Mouse (Mus musculus) gastrocnemius, adult 2 months (tissue): Measurements from ENCODE around the gene Chmp4b. TPM values are rescaled to one million over a fixed set of nuclear protein-coding genes. Genes with fewer than 3 reads are reported as not detected.
A peak's percentile ranks its signal among the peaks of the same experiment; 100 is the strongest.

ENCODE experiments used
- DNase-seq: peaks from one replicate; pipeline ENCODE4 v3.0.0; 2022
- H3K27ac ChIP-seq: fragments of 200-600 bp; 2 replicates; pipeline ENCODE4 v1.8.1; 2022; ENCODE audit warnings: mild to moderate bottlenecking
- H3K4me3 ChIP-seq: fragments of 200-600 bp; 2 replicates; pipeline ENCODE4 v1.8.1; 2022; ENCODE audit warnings: mild to moderate bottlenecking, moderate library complexity
- CTCF ChIP-seq: fragments of 200-600 bp; IDR thresholded peaks from 2 replicates; pipeline ENCODE4 v1.8.1; 2022; ENCODE audit warnings: antibody characterized with exemption, mild to moderate bottlenecking, moderate library complexity
- intact Hi-C: fragments of 180-260 bp; cut with DNase I; formaldehyde crosslinking; loops from one replicate; pipeline ENCODE4 v1.15.1; 2025
- long read RNA-seq, 2 experiments: library from polyadenylated mRNA; stranded (forward); transcript quantifications; one replicate each; pipeline ENCODE4 v2.0.0; 2021
- total RNA-seq, 2 experiments: library from RNA; stranded (reverse); gene quantifications; 2 replicates each; pipeline ENCODE4 v1.2.3; 2021

The Chmp4b gene
- total RNA-seq, result 100 to 1,000 TPM; 111 to 119 TPM
- long read RNA-seq, experiment 1, partial matches to known transcripts, result 0 of 8 reads
- long read RNA-seq, experiment 1, other reads (novel, unspliced or antisense), result 8 of 8 reads
- long read RNA-seq, experiment 2, partial matches to known transcripts, result 1 of 7 reads
- long read RNA-seq, experiment 2, other reads (novel, unspliced or antisense), result 4 of 7 reads

DNA sequence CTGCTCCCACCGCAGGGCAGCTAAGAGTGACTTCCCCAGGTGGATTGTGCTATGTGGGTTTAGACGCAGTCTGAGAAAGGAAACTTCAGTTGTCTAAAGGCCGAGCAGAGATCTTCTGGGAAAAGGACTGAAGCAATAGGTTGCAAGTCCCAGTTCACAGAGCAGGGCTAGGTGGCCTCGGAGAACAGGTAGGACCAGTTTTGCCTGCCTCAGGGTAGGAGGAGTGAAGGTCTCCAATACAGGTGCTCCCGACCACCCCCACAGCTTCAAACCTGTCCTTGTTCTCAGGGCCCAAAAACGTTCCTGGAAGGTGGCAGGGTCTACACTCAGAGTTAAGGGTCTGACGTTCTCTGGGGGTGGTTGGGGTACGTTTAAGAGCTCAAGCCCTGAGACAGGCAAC lies at the start of gene Chmp4b:
Gene Chmp4b, plus strand, starts transcription at position 343 of the 400 bp plus-strand sequence.
- DNase-seq, result no peak
- intact Hi-C loops, result no loop called here
- no peak for TF ChIP-seq CTCF
- Histone ChIP-seq H3K4me3 (no peak within 1 kb of the TSS), H3K27ac (no peak within 1 kb of the TSS)

DNA sequence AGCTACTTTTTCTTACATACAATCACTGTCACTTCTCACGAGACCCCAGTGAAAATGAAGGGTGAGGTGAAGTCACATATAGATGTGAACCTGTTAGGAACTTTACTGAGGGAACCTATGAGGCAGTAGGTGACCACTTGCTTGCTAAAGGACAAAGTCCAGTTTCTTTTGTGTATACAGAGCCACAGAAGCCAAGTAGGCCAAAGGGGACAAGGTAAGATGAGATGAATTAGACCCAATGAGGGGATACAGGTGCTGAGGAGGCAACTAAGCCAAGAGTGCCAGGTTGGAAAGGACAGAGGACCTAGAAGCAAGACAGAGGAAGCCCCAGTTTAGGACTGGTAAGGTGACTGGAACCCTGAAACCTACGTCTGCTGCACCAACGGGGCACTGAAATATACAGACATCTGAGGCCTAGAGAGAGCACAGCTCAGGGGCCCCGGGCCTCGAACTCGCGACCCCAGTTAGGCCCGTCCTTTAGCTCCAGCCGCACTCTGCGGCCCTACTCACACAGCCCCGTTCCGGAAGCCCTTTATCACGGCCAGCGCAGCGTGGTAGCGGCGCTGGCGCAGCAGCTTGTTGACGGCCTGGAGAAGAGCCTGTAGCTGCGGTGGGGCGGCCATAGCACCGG lies 48.4 kb upstream of the Chmp4b start:
- no peak for DNase-seq
- intact Hi-C loops, result no loop called here
- Histone ChIP-seq H3K4me3 (peak overlapping the region; percentile 95), H3K27ac (peak overlapping the region; percentile 98)
- TF ChIP-seq CTCF, result no peak

DNA sequence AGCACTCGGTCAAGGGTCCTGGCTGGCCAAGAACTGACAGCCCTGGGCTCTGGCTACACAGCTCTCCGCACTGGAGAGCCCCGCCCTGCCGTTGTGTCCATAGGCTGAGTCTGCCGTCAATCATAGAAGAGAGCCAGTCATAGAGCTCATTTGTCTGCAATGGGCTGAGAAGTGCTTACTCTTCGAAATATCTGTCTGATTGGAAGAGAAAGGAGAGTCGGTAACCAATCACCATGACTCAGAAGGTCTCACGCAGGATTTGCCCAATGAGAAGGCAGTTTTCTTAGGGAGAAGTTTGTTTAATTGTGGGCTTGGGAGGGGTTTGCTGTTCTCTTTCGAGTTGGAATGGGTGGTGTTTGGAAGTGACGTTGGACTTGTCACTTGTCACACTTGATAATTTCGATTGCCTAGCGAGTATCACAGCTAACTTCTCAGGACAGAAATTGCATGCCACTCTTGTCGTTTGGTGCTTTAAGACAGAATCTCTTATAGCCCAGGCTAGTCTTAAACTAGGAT lies 47.8 kb upstream of the Chmp4b start, which contains the start of gene Pxmp4:
Gene Pxmp4, minus strand, starts transcription at position 71 of the 516 bp plus-strand sequence.
- H3K27ac ChIP-seq, result peak within 1 kb of the TSS; percentile 98
- peak within 1 kb of the TSS; percentile 95 for H3K4me3 ChIP-seq
- no peak for TF ChIP-seq CTCF
- intact Hi-C loops, result no loop called here
- DNase-seq, result peak; percentile 98

- Histone ChIP-seq H3K27ac (peak overlapping the region; percentile 98), H3K4me3 (peak overlapping the region; percentile 95)
- no peak for DNase-seq
- no peak for TF ChIP-seq CTCF
- intact Hi-C loops, result no loop called here
Measured at GRCm38 (mm10) chr2:154604156-154604555, 47.3 kb upstream of the Chmp4b start.

- H3K4me3 ChIP-seq, result no peak overlapping the region
- intact Hi-C loops, result no loop called here
- TF ChIP-seq CTCF, result no peak
- no peak for DNase-seq
- no peak overlapping the region for H3K27ac ChIP-seq
Measured at GRCm38 (mm10) chr2:154606965-154607364, 44.5 kb upstream of the Chmp4b start.

DNA sequence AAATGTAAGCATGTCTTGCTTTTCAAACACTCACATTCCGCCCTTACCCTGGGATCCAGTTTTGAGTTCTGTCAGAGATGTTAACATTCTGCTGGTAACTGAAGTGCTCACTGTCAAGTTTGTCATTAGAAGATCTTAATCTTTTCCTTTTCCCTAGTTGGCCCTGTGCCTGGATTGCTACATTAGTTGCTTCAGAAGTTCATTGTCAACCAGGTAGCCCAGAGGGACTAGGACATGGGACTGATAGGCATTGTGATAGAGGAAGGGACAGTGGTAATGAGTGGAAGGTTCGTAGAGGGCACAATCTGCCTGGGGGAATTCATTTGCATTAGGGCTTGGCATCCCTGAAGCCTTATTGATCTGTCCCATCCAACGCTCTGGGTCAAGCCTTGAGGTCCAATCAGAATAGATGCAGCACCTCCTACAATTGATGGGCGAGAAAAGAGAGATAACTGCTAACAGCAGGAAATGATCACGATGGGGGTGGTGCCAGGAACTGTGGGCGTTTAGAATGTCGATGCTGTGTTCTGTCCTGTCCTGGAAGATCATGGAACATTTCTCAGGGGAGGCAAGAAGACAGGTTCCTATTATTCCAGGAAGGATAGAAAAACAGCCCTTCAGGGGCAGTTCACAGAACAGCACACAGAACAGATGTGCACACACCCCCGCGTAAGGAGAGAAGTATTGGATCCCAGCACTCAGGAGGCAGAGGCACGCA lies 42.3 kb upstream of the Chmp4b start:
- TF ChIP-seq CTCF, result no peak
- intact Hi-C loops, result no loop called here
- Histone ChIP-seq H3K27ac (no peak overlapping the region), H3K4me3 (no peak overlapping the region)
- no peak for DNase-seq

DNA sequence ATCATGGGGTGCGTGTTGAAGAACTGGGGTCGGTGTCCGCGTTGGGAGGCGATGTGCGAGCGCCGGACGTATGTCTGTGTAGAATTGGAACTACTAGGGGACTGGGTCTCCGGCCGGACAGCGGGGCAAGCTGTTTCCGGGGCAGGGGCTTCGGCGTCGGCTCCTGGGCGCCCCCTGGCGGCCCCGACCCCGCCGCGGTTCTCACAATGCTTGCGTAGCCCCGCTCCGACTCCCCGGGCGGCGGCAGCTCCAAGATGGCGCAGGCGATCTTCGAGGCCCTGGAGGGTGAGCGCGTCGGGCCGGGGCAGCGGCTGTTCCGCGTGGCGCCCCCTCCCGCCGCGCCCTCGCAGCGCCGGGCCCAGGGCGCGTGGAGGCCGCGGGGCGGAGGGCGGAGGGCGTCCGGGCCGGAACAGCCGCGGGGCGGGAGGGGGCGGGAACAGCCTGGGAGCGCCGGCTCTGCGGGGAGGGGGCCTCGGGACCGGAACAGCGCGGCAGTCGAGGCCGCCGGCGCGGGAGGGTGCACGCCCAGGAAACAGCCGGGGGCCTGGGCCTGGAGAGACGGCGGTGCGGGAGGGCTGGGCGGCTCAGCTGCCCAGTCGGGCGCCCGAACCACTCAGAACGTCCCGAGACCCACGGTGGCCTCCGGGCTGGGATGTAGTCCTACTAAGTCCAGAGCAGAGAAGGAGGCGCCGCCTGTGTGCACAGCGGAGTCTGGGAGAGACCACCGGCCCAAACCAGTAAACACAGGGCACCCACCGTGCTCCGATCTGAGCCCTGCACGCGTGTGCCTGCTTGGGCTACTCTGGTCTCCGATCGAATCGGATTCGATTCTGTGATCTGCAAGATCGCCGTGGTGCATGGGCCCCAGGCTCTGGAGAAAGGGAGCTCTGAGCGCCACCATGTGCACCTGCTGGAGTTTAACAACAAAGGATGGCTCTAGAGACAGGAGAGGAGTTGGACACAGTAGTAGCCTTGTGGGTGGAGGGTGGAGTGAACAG lies 38.1 kb upstream of the Chmp4b start, which contains the start of the genes Zfp341 and 4930519P11Rik:
Gene Zfp341, plus strand, starts transcription at position 180 of the 998 bp plus-strand sequence.
Gene 4930519P11Rik, minus strand, starts transcription at position 320 of the 998 bp plus-strand sequence.
- intact Hi-C loops, result loop anchor here (2.0 to 5.0 kb wide), 3 partner anchors 21 to 201 kb away; partner anchors contain the start of gene Actl10
- TF ChIP-seq CTCF, result peak; percentile 97
- peak within 1 kb of the TSS; percentile 92 for H3K4me3 ChIP-seq
- peak; percentile 95 for DNase-seq
- peak within 1 kb of the TSS; percentile 97 for H3K27ac ChIP-seq

DNA sequence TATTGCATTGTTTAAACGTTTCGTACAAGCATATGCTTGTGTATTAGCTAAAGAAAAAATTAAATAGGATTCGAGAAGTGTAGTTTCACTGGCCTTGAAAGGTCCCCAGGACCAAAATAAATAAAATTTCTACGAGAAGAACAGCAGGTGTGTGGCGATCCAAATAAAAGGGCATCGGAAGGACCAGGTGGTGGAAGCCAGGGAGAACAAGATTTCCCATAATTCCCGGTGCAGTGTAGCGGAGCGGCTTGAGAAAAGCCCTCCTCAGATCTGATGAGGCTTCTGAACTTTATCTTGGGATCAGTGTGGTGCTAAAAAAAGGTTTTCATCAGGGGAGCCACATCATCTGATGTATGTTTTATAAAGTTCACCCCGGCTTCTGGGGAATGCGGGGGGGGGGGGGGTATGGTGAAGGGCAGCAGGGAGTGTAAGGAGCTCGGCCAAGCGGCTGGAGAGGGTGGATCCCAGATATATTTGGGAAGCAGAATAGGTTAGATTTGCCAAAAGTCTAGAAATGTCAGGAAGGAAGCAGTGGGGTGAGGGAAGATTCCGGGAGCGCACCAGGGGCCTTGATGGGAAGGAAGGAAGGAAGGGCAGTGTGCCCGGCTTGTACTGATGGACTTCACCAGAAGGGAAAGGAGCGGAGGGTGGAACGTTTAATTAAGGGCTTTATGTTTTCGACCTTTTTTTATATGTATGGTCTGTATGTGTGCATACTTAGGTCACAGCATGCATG lies 36.5 kb upstream of the Chmp4b start:
- DNase-seq, result no peak
- TF ChIP-seq CTCF, result no peak
- peak overlapping the region; percentile 61 for H3K4me3 ChIP-seq
- intact Hi-C loops, result loop anchor here (5.0 kb wide), 2 partner anchors 63 to 203 kb away; partner anchors contain the start of gene Actl10
- peak overlapping the region; percentile 97 for H3K27ac ChIP-seq

DNA sequence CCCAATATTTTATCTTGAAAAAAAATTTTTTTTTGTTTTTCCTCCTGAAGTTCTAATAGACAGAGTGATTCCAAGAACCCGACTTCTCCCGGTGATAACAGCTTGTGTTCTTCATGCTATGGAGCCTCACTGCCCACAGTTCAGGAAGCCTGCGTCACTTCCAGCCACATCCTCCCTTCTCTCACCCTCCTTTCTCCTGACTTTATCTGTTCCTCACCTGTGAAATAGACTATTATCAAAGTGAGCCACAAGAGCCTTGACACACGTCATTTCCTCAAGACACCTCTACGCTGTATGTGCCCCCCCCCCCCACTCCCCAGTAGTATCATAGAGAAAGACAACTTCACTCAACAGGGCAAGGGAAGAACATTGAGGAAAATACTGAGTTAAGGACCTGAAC lies 35.8 kb upstream of the Chmp4b start:
- Histone ChIP-seq H3K27ac (peak overlapping the region; percentile 97), H3K4me3 (peak overlapping the region; percentile 61)
- DNase-seq, result no peak
- intact Hi-C loops, result no loop called here
- no peak for TF ChIP-seq CTCF

- Histone ChIP-seq H3K27ac (no peak overlapping the region), H3K4me3 (no peak overlapping the region)
- intact Hi-C loops, result no loop called here
- DNase-seq, result no peak
- TF ChIP-seq CTCF, result no peak
Measured at GRCm38 (mm10) chr2:154617061-154617460, 34.4 kb upstream of the Chmp4b start.

DNA sequence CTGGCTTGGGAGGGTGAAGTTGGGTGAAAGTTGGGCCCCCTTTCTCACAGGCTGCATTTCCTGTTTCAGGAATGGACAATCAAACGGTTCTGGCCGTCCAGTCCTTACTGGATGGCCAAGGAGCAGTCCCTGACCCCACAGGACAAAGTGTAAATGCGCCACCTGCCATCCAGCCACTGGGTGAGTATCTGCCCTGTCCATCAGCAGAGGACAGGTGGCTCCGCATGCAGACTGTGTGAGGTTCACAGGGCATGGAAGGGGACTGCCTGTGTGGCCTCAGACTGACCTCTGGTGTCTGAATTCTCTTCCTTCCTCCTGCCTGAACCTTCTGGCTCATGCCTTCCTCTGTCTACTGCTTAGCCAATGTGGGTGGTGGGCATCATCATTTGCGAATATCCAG lies 29.8 kb upstream of the Chmp4b start:
- no peak overlapping the region for H3K27ac ChIP-seq
- TF ChIP-seq CTCF, result no peak; the same call in 1 of the 2 replicates
- DNase-seq, result no peak

More for the DNA sequence above, 29.8 kb upstream of the Chmp4b start:
- no peak overlapping the region for H3K4me3 ChIP-seq
- intact Hi-C loops, result no loop called here
